Mouse (Mus musculus): ENCODE data around the gene Pou2f2. TPM values are rescaled to one million over a fixed set of nuclear protein-coding genes. Genes with fewer than 3 reads are reported as not detected.

The Pou2f2 gene
- polyA plus RNA-seq, 1 experiment: 0.38 TPM

- TF ChIP-seq GATA1 (IDR thresholded peaks at IDR 0.05; ENCODE audit: low read length): no peak
Measured at GRCm38 (mm10) chr7:25105411-25106160, 73.9 kb downstream of the Pou2f2 start.

- TF ChIP-seq GATA1 (IDR thresholded peaks at IDR 0.05; ENCODE audit: low read length): no peak
Measured at GRCm38 (mm10) chr7:25099581-25099980, 79.9 kb downstream of the Pou2f2 start.

GRCm38 (mm10) chr7:25098169-25098568 lies 81.4 kb downstream of the Pou2f2 start:
- no peak for TF ChIP-seq GATA1 (IDR thresholded peaks at IDR 0.05; ENCODE audit: low read length)

- TF ChIP-seq GATA1 (IDR thresholded peaks at IDR 0.05; ENCODE audit: low read length): no peak
Measured at GRCm38 (mm10) chr7:25089875-25090274, 89.7 kb downstream of the Pou2f2 start.

GRCm38 (mm10) chr7:25088968-25089367 lies 90.6 kb downstream of the Pou2f2 start:
- TF ChIP-seq GATA1 (IDR thresholded peaks at IDR 0.05; ENCODE audit: low read length): no peak

- no peak for TF ChIP-seq GATA1 (IDR thresholded peaks at IDR 0.05; ENCODE audit: low read length)
Measured at GRCm38 (mm10) chr7:25088531-25088930, 91.0 kb downstream of the Pou2f2 start.

GRCm38 (mm10) chr7:25087972-25088371 lies 91.6 kb downstream of the Pou2f2 start:
- no peak for TF ChIP-seq GATA1 (IDR thresholded peaks at IDR 0.05; ENCODE audit: low read length)

- no peak for TF ChIP-seq GATA1 (IDR thresholded peaks at IDR 0.05; ENCODE audit: low read length)
Measured at GRCm38 (mm10) chr7:25087256-25087912, 92.1 kb downstream of the Pou2f2 start.

- TF ChIP-seq GATA1 (IDR thresholded peaks at IDR 0.05; ENCODE audit: low read length): no peak
Measured at GRCm38 (mm10) chr7:25086656-25087055, 92.9 kb downstream of the Pou2f2 start.

GRCm38 (mm10) chr7:25084621-25085020 lies 94.9 kb downstream of the Pou2f2 start:
- no peak for TF ChIP-seq GATA1 (IDR thresholded peaks at IDR 0.05; ENCODE audit: low read length)

- TF ChIP-seq GATA1 (IDR thresholded peaks at IDR 0.05; ENCODE audit: low read length): no peak
Measured at GRCm38 (mm10) chr7:25082510-25082909, 97.0 kb downstream of the Pou2f2 start.

- TF ChIP-seq GATA1 (IDR thresholded peaks at IDR 0.05; ENCODE audit: low read length): no peak
Measured at GRCm38 (mm10) chr7:25080431-25080830, 99.1 kb downstream of the Pou2f2 start.

- TF ChIP-seq GATA1 (IDR thresholded peaks at IDR 0.05; ENCODE audit: low read length): no peak
Measured at GRCm38 (mm10) chr7:25079496-25080026, 100.0 kb downstream of the Pou2f2 start.

- TF ChIP-seq GATA1 (IDR thresholded peaks at IDR 0.05; ENCODE audit: low read length): no peak
Measured at GRCm38 (mm10) chr7:25077414-25077755, 102.1 kb downstream of the Pou2f2 start.

GRCm38 (mm10) chr7:25076663-25077413 lies 102.7 kb downstream of the Pou2f2 start:
- no peak for TF ChIP-seq GATA1 (IDR thresholded peaks at IDR 0.05; ENCODE audit: low read length)

- no peak for TF ChIP-seq GATA1 (IDR thresholded peaks at IDR 0.05; ENCODE audit: low read length)
Measured at GRCm38 (mm10) chr7:25076296-25076662, 103.2 kb downstream of the Pou2f2 start.

Data from G1E-ER4 (cell line).